Mouse (Mus musculus) heart, embryonic 16.5 days (tissue): Measurements from ENCODE around the gene Col5a3. TPM values are rescaled to one million over a fixed set of nuclear protein-coding genes. Genes with fewer than 3 reads are reported as not detected.
A peak's percentile ranks its signal among the peaks of the same experiment; 100 is the strongest.

Experiments
- ATAC-seq: fragments of 200-750 bp; cut with Nextera tagmentation; replicated peaks from 2 replicates; pipeline ENCODE4 v1.8.0; 2017; ENCODE audit warnings: moderate number of reproducible peaks; ENCODE audit not compliant: insufficient read depth, low FRiP score; ENCODE audit errors: extremely low read depth
- H3K27ac ChIP-seq: fragments of 300-500 bp; sonication (generic); 2 replicates; pipeline ENCODE4 v1.5.1; 2014; ENCODE audit warnings: mild to moderate bottlenecking, low read length, control low read depth, moderate library complexity
- H3K27me3 ChIP-seq: fragments of 300-500 bp; sonication (generic); 2 replicates; pipeline ENCODE4 v1.6.1; 2014; ENCODE audit warnings: low read length, mixed read lengths; ENCODE audit not compliant: control insufficient read depth, insufficient read depth
- H3K36me3 ChIP-seq: fragments of 300-500 bp; sonication (generic); 2 replicates; pipeline ENCODE4 v1.6.1; 2014; ENCODE audit not compliant: control insufficient read depth, insufficient read depth
- H3K4me1 ChIP-seq: fragments of 300-500 bp; sonication (generic); 2 replicates; pipeline ENCODE4 v1.6.1; 2014; ENCODE audit warnings: low read length, mixed read lengths; ENCODE audit not compliant: control insufficient read depth, insufficient read depth
- H3K4me2 ChIP-seq: fragments of 300-500 bp; sonication (generic); 2 replicates; pipeline ENCODE4 v1.6.1; 2014; ENCODE audit warnings: low read depth, mild to moderate bottlenecking, control low read depth, low read length
- H3K4me3 ChIP-seq: fragments of 300-500 bp; sonication (generic); 2 replicates; pipeline ENCODE4 v1.5.1; 2014; ENCODE audit warnings: mild to moderate bottlenecking, control low read depth, low read length
- H3K9ac ChIP-seq: fragments of 300-500 bp; sonication (generic); 2 replicates; pipeline ENCODE4 v1.6.1; 2014; ENCODE audit warnings: low read length, control low read depth
- H3K9me3 ChIP-seq: fragments of 300-500 bp; sonication (generic); replicated peaks from 2 replicates; pipeline ENCODE4 v1.6.1; 2016; ENCODE audit warnings: low read length; ENCODE audit not compliant: control insufficient read depth
- WGBS: fragments of 180-500 bp; shearing (Covaris S2); extraction: QIAGEN DNeasy Blood & Tissue Kit; methylation state at CpG from one replicate; pipeline ENCODE4 v1.1.7; 2014; 5-methylcytosine and 5-hydroxymethylcytosine counted together
- polyA plus RNA-seq: library from polyadenylated mRNA; unstranded; fragments of >200 nt; fragmentation: Nextera tagmentation; extraction: Ambion mirVana; gene quantifications from 2 replicates; pipeline ENCODE4 v1.2.1, GENCODE M21; 2015

Gene Col5a3
- polyA plus RNA-seq, 1 experiment from 2014 or later = 2.1 TPM

DNA sequence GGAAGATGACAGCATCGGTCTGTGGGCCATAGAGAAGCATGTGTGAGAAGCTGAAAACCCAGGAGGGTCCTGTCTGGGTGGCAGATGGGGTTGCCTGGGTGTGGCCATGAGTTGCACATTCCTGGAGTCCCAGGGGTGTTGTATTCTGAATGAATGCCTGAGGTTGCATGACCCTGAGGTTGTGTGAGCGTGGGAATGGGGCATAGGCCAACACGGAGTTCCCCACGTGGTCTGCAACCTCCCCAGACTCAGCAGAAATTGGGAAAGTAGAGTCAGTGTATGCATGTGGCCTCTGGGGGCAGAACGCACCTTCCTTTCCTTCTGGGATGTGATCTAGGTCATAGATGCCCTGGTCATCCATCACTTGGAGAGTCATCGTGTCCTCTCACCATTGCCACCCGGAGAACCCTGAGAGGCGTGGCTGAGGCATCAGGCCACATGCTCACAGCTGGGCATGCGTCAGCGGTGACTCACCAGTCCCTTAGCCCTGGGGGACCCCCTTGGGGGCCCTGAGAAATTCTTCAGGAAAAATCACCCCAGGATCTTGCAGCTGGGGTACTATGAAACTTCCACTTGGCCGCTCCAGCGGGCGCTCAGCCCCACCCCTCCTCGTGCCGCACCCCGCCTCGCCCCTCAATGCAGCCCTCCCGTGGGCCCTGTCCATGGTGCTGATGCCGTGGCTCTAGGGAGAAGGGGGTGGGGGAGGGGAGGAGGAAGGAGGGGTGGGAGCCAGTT lies 2.2 kb downstream of the Col5a3 start:
- Histone ChIP-seq H3K4me3 (no peak overlapping the region), H3K4me2 (no peak overlapping the region), H3K27ac (no peak overlapping the region), H3K9me3 (no peaks in the 10 kb centered on the region), H3K9ac (no peak overlapping the region), H3K36me3 (no peaks in the 10 kb centered on the region), H3K4me1 (no peaks in the 10 kb centered on the region), H3K27me3 (peaks cover 23% of the 10 kb centered on the region)
- ATAC-seq = 0 out of 2 replicates have a peak, but pooled peaks have one; percentile 29
- WGBS = 12% methylated on average over 19 of the region's 19 CpGs

DNA sequence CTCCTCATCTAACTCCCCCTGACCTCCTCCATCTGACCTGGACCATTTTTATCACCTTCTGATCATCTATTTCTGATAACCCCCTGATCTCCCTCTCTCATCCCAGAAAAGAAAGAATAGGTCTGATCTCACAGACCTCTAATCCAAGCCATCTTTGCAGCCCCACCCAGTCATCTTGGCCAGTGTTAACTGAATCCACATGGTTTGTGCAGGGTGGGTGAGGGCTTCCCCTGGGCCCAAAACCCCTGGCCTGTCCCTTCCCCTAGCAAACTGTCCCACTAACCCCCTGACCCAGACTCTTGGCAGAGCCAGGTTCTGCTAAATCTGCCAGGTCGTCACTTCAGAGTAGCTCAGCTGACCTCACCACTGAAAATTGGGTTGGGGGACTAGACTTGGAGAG lies 4.1 kb downstream of the Col5a3 start:
- H3K36me3 ChIP-seq = no peaks in the 10 kb centered on the region
- no peak for ATAC-seq
- no peak overlapping the region for H3K4me2 ChIP-seq
- H3K4me3 ChIP-seq = no peak overlapping the region
- H3K9ac ChIP-seq = no peak overlapping the region
- 56% methylated on average over 1 of the region's 1 CpGs for whole genome bisulfite sequencing
- no peak overlapping the region for H3K27ac ChIP-seq
- no peaks in the 10 kb centered on the region for H3K4me1 ChIP-seq
- H3K9me3 ChIP-seq = no peaks in the 10 kb centered on the region
- peaks cover 21% of the 10 kb centered on the region for H3K27me3 ChIP-seq

DNA sequence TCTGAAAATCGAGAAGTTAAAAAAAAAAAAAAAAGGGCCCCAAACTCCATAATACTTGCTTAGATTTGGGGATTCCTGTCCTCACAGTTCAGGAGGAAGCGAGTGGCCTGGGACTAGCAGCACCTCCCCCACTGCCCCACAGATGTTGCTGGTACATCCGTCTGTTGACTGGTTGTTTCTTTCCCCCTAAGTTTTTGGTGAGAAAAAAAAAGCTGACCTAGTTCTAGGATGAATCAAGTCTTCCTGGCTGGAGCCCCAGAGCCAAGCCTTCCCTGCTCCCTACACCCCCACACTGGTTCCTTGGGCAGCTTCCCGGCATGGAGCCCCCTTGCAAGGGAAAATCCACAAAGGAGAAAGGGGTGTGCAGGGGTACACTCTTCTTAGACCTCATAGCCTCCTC lies 4.6 kb downstream of the Col5a3 start:
- Histone ChIP-seq H3K9me3 (no peaks in the 10 kb centered on the region), H3K4me3 (no peak overlapping the region), H3K27me3 (peaks cover 20% of the 10 kb centered on the region), H3K4me2 (no peak overlapping the region), H3K27ac (no peak overlapping the region), H3K4me1 (no peaks in the 10 kb centered on the region), H3K36me3 (no peaks in the 10 kb centered on the region), H3K9ac (no peak overlapping the region)
- WGBS = 39% methylated on average over 4 of the region's 4 CpGs
- no peak for ATAC-seq

DNA sequence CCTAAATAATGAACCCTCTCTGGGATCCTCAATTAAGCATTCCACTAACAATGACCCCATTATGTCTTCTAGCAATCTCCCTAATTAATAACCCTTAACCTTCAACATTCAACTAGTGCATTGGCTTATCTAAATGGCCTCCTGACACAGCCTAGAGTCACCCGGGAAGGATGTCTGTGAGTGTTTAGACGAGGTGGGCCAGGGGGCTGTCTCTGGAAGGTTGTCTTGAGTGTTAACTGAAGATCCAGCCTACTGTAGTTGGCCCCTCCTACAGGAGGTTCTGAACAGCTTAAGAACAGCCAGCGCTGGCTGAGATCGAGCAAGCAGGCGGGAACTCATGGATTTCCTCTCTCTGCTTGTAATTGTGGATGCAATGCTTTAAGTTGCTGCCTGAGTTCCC lies 9.2 kb downstream of the Col5a3 start:
- ATAC-seq = no peak
- H3K4me3 ChIP-seq = no peak overlapping the region
- peaks cover 6% of the 10 kb centered on the region; the same call in 1 of the 2 replicates for H3K9me3 ChIP-seq
- no peaks in the 10 kb centered on the region for H3K27me3 ChIP-seq
- no peaks in the 10 kb centered on the region for H3K36me3 ChIP-seq
- 39% methylated on average over 5 of the region's 5 CpGs for WGBS
- H3K27ac ChIP-seq = no peak overlapping the region
- no peak overlapping the region for H3K4me2 ChIP-seq
- no peaks in the 10 kb centered on the region for H3K4me1 ChIP-seq
- H3K9ac ChIP-seq = no peak overlapping the region

DNA sequence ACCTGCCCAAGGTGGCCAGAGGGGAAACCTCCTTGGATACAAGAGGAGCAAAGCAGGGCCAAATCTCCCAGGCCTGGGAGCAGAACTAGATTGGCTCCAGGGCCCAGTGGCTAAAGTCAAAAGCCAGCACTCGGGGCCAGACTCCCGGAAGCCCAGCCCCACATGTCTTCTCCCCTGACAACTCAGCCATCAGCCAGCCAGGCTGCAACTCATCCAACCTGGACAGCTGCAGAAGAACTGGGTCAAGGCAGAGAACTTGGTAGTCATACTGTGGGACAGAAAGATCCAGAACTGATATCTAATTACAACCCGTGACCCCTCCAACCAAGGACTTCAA lies 9.7 kb downstream of the Col5a3 start:
- H3K36me3 ChIP-seq = no peaks in the 10 kb centered on the region

DNA sequence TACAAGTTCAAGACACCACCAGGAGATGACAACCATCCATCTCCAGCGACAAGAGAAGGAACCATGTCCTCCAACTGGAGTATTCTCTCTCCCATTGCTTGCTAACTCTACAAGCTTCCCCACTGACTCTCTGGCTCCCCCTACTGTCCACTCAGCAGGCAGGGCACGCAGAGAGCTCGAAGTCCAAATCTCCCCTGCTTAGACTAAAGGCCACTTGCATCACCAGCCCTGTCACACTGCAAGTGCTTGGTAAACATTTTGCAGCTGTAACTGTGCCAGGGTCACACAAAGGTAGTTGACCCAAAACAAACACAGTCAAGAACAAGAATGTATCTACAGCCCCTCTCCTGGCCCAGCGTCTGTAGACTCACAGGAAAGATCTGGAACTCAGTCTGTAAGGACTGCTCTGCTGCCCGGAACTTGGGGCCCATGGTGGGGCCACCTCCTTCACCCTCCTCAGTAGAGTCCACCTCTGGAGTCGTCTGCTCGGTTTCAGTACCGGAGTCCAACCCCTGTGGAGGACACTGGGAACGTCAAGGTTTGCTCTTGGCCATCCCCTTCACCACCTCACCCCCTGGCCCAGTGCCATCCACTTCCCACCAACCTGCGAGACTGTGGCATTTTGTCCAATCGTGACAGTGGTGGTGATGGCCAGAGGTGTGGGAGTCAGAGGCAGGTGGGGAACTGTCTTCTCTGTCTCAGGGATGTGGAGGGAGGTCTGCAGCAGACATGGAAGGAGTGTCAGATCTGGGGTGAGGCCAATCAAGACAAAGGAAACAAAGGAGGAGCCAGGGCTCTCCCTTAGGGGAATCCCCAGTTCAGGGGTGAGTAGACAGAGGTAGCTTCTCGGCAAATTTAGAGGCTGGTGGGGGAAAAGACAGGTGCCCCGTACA lies 10.4 kb downstream of the Col5a3 start:
- 70% methylated on average over 13 of the region's 13 CpGs for WGBS
- no peak overlapping the region for H3K4me2 ChIP-seq
- H3K9ac ChIP-seq = no peak overlapping the region
- no peak overlapping the region for H3K4me3 ChIP-seq
- no peaks in the 10 kb centered on the region for H3K36me3 ChIP-seq
- ATAC-seq = no peak
- peaks cover 6% of the 10 kb centered on the region; the same call in 1 of the 2 replicates for H3K9me3 ChIP-seq
- H3K27ac ChIP-seq = no peak overlapping the region
- H3K4me1 ChIP-seq = no peaks in the 10 kb centered on the region
- H3K27me3 ChIP-seq = no peaks in the 10 kb centered on the region

More for the DNA sequence above, 9.7 kb downstream of the Col5a3 start:
- Histone ChIP-seq H3K27ac (no peak overlapping the region), H3K9me3 (peaks cover 6% of the 10 kb centered on the region; the same call in 1 of the 2 replicates), H3K4me1 (no peaks in the 10 kb centered on the region), H3K9ac (no peak overlapping the region), H3K27me3 (no peaks in the 10 kb centered on the region), H3K4me3 (no peak overlapping the region), H3K4me2 (no peak overlapping the region)
- WGBS = 75% methylated on average over 3 of the region's 3 CpGs
- no peak for ATAC-seq

DNA sequence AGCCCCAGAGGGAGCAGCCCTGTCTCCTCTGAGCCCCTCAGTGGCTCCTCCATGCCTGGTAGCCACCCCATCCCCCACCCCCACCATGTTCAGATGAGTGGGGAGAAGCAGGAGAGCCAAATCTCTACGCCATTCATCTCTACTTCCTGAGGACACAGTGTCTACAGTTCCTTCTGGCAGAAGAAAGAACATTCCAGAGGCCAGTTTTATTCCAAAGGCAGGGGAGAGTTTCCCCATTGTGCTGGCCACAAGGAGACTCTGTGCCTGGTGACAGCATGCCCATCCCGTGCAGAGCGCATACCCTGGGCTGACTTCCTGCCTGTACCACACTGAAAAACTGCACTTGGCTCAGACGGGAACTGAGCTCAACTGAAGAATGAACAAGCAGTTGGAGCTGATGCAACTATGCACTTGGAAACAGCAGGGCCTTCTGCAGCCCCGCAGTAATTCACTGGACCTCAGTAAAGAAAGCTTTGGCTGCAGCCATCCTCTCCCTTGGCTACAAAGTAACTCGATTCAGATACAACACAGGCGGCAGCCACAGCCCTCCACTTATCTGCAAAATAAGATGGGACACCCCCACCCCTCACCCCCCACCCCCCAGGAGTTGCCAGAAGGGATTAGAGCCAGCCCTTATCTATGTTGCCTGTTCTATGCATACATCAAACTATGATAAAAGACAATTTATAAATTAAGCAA lies 20.6 kb downstream of the Col5a3 start:
- WGBS = 15% methylated on average over 7 of the region's 7 CpGs
- Histone ChIP-seq H3K9ac (0 out of 2 replicates have a peak overlapping the region, but pooled peaks have one; percentile 30), H3K27ac (peak overlapping the region; percentile 64), H3K36me3 (no peaks in the 10 kb centered on the region), H3K9me3 (no peaks in the 10 kb centered on the region), H3K4me1 (no peaks in the 10 kb centered on the region), H3K4me2 (no peak overlapping the region), H3K4me3 (no peak overlapping the region), H3K27me3 (no peaks in the 10 kb centered on the region)
- peak; percentile 72 for ATAC-seq

DNA sequence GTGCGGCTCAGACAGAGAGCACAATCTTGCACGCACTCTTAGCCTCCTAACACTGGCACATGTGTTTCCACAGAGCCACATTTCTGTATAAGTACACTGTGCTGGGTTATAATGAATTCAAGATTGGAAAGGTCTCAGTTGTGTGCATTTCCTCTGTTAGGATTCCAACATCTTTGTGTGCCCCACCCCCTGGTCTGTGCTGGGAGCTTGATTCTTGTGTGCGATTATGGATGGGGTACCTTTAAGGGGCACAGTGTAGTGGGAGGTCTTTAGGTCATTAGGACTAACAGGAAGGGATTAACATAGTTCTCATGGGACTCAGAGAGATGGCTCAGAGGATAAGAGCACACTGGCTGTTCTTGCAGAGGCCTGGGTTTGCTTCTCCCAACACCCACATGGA lies 24.5 kb downstream of the Col5a3 start:
- ATAC-seq = no peak
- Histone ChIP-seq H3K4me3 (no peak overlapping the region), H3K4me1 (no peaks in the 10 kb centered on the region), H3K36me3 (no peaks in the 10 kb centered on the region), H3K27me3 (no peaks in the 10 kb centered on the region), H3K27ac (no peak overlapping the region), H3K9ac (no peak overlapping the region), H3K4me2 (no peak overlapping the region), H3K9me3 (no peaks in the 10 kb centered on the region; the same call in 1 of the 2 replicates)
- 74% methylated on average over 3 of the region's 3 CpGs for WGBS
